Mouse (Mus musculus) erythroid progenitor cell, adult 5-6 weeks (primary cell): ENCODE results near the gene Gab1. TPM values are rescaled to one million over a fixed set of nuclear protein-coding genes. Genes with fewer than 3 reads are reported as not detected.

Experiments
- ATAC-seq: replicated peaks from 2 replicates; pipeline ENCODE4 v1.8.0; 2016; ENCODE audit warnings: moderate number of reproducible peaks, mild to moderate bottlenecking, moderate TSS enrichment, inconsistent platforms; ENCODE audit not compliant: poor library complexity, low FRiP score, severe bottlenecking
- total RNA-seq, 2 experiments: library from RNA; stranded (forward) in 1 of 2; stranded (reverse) in 1 of 2; fragments of 150-400 nt in 1 of 2; fragments of 186-747, 209-891 nt in 1 of 2; gene quantifications; 2 replicates each; pipeline versions ENCODE4 v1.2.3 to v1.2.4; 2015 to 2017; ENCODE audit warnings: low replicate concordance in 2 of 2

Gab1 gene
- 19.3 and 25.2 TPM in 2 replicates for total RNA-seq (2015; ENCODE audit: low replicate concordance)
- total RNA-seq (2017; ENCODE audit: low replicate concordance): 5.8 and 13.2 TPM in 2 replicates

- 0 out of 2 replicates have a peak, but pooled peaks have one; percentile 45 for ATAC-seq
Measured at GRCm38 (mm10) chr8:80880196-80881106, at the start of gene Gab1. Gene Gab1 (minus strand): TSS chr8:80880519.

DNA sequence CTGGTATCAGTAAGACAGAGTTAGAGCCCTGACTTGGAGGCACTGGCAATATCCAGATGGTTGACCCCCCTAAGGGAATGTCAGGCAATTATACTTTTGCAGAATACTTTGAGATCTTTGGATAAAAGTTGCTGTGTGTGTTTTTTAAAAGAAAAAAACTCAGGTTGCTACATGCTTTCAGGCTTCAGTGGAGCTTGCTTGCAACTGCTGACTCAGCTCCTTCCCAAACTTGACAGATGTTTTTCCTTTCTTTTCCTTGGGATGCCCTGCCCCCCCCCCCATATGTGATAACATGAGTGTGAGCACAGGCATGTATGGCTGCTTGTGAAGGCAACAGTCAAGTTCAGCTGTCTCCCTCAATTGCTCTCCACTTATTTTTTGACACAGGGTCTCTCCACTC is 48.5 kb upstream of the Gab1 start:
- no peak for ATAC-seq

GRCm38 (mm10) chr8:80923794-80924316 is 43.5 kb upstream of the Gab1 start:
- no peak for ATAC-seq

DNA sequence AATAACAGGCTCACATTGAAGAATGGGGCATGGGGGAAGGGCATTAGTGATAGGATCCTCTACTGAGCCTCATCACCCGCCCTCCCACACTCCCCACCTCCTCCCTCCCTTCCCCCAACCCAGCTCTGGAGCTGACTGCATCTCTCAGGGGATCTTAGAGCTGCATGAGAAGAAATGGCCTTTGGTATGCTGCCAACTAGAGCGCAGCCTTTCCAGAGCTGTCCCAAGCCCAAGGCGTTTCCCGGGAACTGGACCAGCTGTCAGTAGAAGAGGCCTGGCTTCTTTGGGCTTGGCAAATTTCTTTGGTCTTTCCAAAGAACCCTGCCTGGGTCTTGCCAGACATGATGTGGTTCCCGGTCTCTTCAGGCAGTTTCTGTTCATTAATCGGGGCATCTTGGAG is 42.3 kb upstream of the Gab1 start:
- ATAC-seq: no peak

GRCm38 (mm10) chr8:80919130-80919529 is 38.8 kb upstream of the Gab1 start:
- no peak for ATAC-seq

DNA sequence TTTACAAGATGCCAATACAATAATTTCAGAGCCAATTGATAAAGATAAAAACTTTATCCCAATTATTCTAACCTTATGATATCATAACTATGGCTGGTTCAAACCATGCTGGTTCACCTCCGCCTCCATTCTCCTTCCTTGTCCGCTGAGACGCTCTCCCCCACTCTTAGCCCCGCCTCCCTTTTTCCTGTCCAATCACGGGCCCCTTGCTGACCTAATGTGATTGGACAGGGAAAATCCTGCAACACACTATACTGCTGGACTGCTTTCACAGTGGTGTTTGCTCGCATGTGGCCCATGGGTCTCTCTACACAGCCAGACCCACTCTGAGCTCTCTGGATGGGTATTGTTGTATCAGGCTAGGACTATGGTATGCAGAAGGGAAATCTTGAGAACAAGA is 38.2 kb upstream of the Gab1 start:
- no peak for ATAC-seq

- ATAC-seq: no peak
Measured at GRCm38 (mm10) chr8:80916463-80917235, 36.3 kb upstream of the Gab1 start.

- ATAC-seq: no peak
Measured at GRCm38 (mm10) chr8:80913016-80913748, 32.9 kb upstream of the Gab1 start.

- no peak for ATAC-seq
Measured at GRCm38 (mm10) chr8:80911400-80911799, 31.1 kb upstream of the Gab1 start.

DNA sequence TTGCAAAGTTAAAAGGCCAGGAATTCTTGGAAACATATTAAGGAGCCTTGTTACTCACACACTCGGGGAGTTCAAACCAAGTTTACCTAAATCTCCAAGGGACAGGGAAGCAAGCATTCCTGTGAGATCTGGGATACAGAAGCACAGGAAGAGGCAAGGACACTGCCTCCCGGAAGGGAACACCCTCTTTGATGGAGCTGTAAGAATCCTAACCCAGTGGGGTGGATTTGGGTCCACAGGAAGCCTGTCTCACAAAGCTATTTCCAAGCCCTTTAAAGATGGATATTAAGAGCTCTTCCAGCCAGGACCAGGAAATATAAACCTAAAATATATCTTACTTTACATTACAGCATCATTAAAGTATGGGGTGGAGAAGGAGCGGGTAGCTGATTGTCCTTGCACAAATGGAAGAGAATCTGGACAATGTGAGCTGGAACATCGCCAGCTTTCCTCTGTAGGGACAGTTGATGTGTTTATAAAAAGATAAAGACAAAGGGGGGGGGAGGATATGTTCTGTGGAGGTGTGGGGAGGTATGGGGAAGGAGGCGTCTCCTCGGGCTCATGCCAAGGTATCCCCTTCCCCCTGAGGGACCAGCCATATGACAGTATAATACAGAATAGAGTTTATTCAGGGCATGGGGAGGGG is 28.1 kb upstream of the Gab1 start:
- no peak for ATAC-seq

DNA sequence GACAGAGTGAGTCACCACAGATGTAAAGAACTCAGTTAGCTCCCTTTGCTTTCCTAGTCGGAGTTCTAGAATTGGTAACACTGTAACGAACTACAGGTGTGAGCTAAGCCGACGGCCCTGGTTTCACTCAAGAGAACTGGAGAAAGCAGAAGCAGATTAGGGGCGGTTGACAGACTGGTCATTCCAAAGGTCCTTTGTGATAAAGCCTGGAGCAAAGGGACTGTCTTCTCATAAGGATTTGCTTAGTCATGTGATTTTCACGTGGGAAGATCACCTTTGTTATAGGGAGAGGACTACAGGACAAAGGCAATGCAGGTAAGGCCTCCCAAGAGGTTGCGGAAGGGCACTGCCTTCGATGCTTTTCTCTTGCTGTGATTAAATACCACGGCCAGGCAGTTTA is 22.0 kb upstream of the Gab1 start:
- ATAC-seq: no peak

- ATAC-seq: no peak
Measured at GRCm38 (mm10) chr8:80899364-80899763, 19.0 kb upstream of the Gab1 start.

DNA sequence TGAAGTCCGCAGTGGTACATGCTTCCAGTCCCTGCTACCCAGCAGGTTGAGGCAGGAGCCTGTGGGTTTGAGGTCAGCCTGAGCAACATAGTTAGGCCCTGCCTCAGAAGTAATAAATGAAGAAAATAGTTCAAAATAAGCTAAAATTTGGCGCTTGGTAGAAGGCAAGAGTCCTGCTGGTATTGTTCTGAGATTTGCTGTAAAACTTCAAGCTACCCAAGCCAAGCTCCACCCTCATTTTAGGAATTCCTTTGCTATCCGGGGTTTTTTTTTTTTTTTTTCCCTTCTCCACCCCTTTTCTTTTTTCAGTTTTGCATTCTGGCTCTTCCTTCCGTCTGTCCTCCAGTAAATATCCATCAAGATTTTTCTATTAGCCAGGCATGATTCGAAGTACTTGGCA is 15.7 kb upstream of the Gab1 start:
- ATAC-seq: no peak

DNA sequence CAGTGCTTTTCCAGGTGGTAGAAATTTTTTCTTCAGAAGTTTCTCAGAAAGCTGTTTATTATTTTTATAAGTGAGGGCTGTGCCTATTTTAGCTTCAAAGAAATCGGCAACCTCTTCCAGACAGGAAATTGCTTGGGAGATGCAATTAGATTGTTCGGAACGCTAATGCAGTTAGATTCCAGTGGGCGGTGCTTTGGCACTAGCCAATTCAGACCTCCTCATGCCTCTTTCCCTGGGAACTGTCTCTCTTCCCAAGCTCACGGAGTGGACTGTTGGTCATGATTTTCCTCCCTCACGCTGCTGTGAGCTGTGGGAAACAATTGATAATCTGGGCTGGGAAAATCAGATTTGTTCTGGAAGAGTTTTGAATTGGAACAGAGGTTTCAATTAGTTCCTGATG is 15.1 kb upstream of the Gab1 start:
- no peak for ATAC-seq

- ATAC-seq: no peak
Measured at GRCm38 (mm10) chr8:80894528-80894927, 14.2 kb upstream of the Gab1 start.

DNA sequence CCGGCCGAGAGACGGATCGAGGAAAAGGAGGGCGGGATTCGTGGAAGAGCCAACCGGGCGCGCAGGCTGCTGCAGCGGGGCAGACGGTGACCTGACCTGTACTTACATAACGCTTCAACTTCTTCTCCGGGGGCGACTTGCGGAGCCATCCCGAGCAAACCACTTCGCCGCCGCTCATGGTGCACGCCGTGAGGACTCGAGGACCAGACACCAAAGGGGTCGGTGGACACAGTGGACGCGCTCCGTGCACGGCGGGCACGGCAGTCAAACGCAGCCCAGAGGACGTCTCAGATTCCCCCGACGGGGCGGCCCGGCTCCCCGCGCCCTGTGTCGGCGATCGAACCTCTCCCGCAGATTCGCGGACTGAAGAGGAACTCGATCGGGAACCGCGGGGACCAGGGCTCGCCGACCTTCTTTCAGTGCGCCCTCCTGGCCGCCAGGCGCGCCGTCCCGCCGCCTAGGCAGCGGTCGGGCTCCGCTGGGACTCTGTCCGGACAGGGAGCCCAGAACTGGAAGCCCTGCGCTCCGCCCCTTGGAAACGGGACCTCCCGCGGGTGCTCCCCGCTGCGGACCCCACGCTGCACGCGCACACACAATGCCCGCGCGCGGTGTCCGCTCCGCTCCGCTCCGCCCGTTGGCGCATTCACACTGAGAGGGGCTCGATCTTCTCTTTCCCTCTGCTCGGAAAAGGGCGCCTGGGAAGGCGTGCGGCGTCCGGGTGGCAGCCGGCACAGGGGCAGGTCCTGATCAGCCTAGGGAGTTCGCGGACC is 708 bp downstream of the Gab1 start:
- no peak for ATAC-seq

- ATAC-seq: peak; percentile 32; the same call in 1 of the 2 replicates
Measured at GRCm38 (mm10) chr8:80878801-80879425, 1.4 kb downstream of the Gab1 start.

GRCm38 (mm10) chr8:80878146-80878545 is 2.2 kb downstream of the Gab1 start:
- no peak for ATAC-seq
